Mouse (Mus musculus) midbrain, embryonic 13.5 days (tissue): ENCODE measurements at regions not wholly inside any gene's neighbourhood (a gene's known extent, or its start where the extent isn't known, plus 50 kb on each side); places are given as distances from the start of the nearest gene placed in this dataset.

ENCODE experiments used
- ATAC-seq: fragments of 200-750 bp; cut with Nextera tagmentation; 2 replicates; pipeline ENCODE4 v1.8.0; 2017; ENCODE audit warnings: mild to moderate bottlenecking, moderate TSS enrichment, moderate library complexity
- H3K27ac ChIP-seq: fragments of 300-500 bp; sonication (generic); 2 replicates; pipeline ENCODE4 v1.5.1; 2015; ENCODE audit warnings: inconsistent platforms, mild to moderate bottlenecking, moderate library complexity
- H3K27me3 ChIP-seq: fragments of 300-500 bp; sonication (generic); 2 replicates; pipeline ENCODE4 v1.6.1; 2015; ENCODE audit warnings: mild to moderate bottlenecking, inconsistent platforms
- H3K36me3 ChIP-seq: fragments of 300-500 bp; sonication (generic); 2 replicates; pipeline ENCODE4 v1.6.1; 2015; ENCODE audit warnings: mild to moderate bottlenecking, inconsistent platforms
- H3K4me1 ChIP-seq: fragments of 300-500 bp; sonication (generic); replicated peaks from 2 replicates; pipeline ENCODE4 v1.6.1; 2015; ENCODE audit warnings: inconsistent platforms
- H3K4me2 ChIP-seq: fragments of 300-500 bp; sonication (generic); replicated peaks from 2 replicates; pipeline ENCODE4 v1.6.1; 2015; ENCODE audit warnings: moderate library complexity, mild to moderate bottlenecking, inconsistent platforms
- H3K4me3 ChIP-seq: fragments of 300-500 bp; sonication (generic); replicated peaks from 2 replicates; pipeline ENCODE4 v1.5.1; 2015; ENCODE audit warnings: mild to moderate bottlenecking, inconsistent platforms
- H3K9ac ChIP-seq: fragments of 300-500 bp; sonication (generic); replicated peaks from 2 replicates; pipeline ENCODE4 v1.6.1; 2015; ENCODE audit warnings: mild to moderate bottlenecking, inconsistent platforms
- H3K9me3 ChIP-seq: fragments of 300-500 bp; sonication (generic); 2 replicates; pipeline ENCODE4 v1.6.1; 2016; ENCODE audit warnings: mild to moderate bottlenecking, inconsistent platforms
- WGBS: fragments of 180-500 bp; shearing (Covaris S2); methylation state at CpG from one replicate; pipeline ENCODE4 v1.1.7; 2015; 5-methylcytosine and 5-hydroxymethylcytosine counted together

GRCm38 (mm10) chr8:35877581-35877980 lies 112.0 kb downstream of the Gm19410 start:
- no peak overlapping the region for H3K4me2 ChIP-seq
- ATAC-seq = no peak
- H3K27ac ChIP-seq = no peak overlapping the region
- 58% methylated on average over 2 of the region's 2 CpGs for WGBS
- no peak overlapping the region for H3K4me3 ChIP-seq
- H3K36me3 ChIP-seq = no peaks in the 10 kb centered on the region
- H3K9ac ChIP-seq = no peak overlapping the region
- no peaks in the 10 kb centered on the region; the same call in 1 of the 2 replicates for H3K9me3 ChIP-seq
- peaks cover 27% of the 10 kb centered on the region for H3K4me1 ChIP-seq
- no peaks in the 10 kb centered on the region for H3K27me3 ChIP-seq

GRCm38 (mm10) chr8:35881810-35882209 lies 116.2 kb downstream of the Gm19410 start:
- H3K9me3 ChIP-seq = peaks cover 6% of the 10 kb centered on the region
- no peak overlapping the region for H3K4me3 ChIP-seq
- WGBS = 78% methylated on average over 5 of the region's 5 CpGs
- H3K27me3 ChIP-seq = no peaks in the 10 kb centered on the region
- no peak overlapping the region for H3K4me2 ChIP-seq
- ATAC-seq = no peak
- peaks cover 34% of the 10 kb centered on the region for H3K4me1 ChIP-seq
- no peak overlapping the region for H3K9ac ChIP-seq
- no peaks in the 10 kb centered on the region for H3K36me3 ChIP-seq
- no peak overlapping the region for H3K27ac ChIP-seq

DNA sequence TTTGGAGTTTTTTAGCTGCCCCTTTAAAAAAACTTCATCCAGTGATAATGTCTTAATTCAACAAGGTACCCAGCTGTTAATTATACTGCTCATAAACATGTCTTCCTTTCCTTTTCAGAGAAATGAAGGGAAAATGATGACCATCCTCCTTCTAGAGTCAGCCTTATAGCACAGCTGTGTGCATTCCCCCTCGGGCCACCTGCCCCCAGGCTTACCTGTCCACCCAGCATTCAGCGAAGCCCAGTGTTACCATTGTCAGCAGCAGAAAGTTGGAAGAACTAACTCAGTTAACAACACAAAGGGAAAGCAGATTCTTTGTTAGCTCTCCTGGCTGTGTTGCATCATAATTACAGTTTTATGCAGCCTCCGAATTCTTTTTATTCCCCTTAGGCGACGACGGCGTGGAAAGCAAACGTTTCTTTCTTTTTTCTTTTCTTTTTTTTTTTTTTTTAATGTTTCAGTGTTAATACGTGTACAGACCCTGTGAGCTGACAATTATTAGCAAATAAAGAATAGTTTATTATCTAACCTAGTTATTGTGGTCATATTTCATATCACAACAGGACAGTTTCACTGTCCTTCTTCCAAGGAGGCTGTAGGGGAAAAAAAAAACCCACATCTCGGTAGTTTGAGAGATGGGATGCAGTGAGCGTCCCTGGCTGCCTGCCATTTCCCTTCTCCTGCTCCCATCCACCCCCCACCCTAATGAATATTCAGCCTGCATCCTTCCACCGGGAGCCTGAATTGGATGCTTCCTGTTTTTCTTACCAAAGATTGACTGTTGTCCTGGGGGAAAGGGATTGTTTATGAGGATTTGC lies 117.3 kb downstream of the Gm19410 start:
- 13% methylated on average over 12 of the region's 12 CpGs for WGBS
- no peak overlapping the region for H3K4me3 ChIP-seq
- 0 out of 2 replicates have a peak overlapping the region, but pooled peaks have one; percentile 32 for H3K9ac ChIP-seq

GRCm38 (mm10) chr8:35883456-35883780 lies 117.8 kb downstream of the Gm19410 start:
- H3K36me3 ChIP-seq = no peaks in the 10 kb centered on the region
- 26% methylated on average over 1 of the region's 1 CpGs for WGBS
- 0 out of 2 replicates have a peak overlapping the region, but pooled peaks have one; percentile 32 for H3K9ac ChIP-seq
- H3K27ac ChIP-seq = peak overlapping the region; percentile 84
- H3K4me2 ChIP-seq = peak overlapping the region; percentile 40; the same call in 1 of the 2 replicates
- peaks cover 6% of the 10 kb centered on the region for H3K9me3 ChIP-seq
- ATAC-seq = peak; percentile 65
- peaks cover 34% of the 10 kb centered on the region for H3K4me1 ChIP-seq
- H3K4me3 ChIP-seq = no peak overlapping the region
- H3K27me3 ChIP-seq = no peaks in the 10 kb centered on the region

More for the DNA sequence above, 117.3 kb downstream of the Gm19410 start:
- Histone ChIP-seq H3K36me3 (no peaks in the 10 kb centered on the region), H3K4me1 (peaks cover 29% of the 10 kb centered on the region), H3K9me3 (peaks cover 6% of the 10 kb centered on the region), H3K4me2 (peak overlapping the region; percentile 40), H3K27me3 (no peaks in the 10 kb centered on the region), H3K27ac (peak overlapping the region; percentile 84)
- ATAC-seq = peak; percentile 89

DNA sequence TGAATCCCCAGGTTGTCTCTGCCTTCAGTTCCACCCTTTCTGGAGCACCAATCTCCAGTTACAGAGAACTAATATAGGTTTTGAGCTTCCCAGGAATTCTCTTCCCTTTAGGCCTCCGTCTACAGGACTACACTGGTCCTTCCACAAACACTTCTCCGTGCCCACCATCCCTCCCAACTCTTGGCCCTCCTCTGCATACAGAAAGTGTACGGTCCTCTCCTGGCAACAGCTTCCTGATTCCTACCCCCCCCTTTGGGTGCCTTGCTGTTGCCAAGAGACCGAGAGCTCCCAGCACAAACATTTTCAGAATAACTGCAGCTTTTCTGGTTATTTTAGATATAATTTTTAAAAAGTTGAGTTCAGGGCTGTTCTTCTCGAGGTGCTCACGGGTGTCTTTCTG lies 119.0 kb downstream of the Gm19410 start:
- H3K4me3 ChIP-seq = no peak overlapping the region
- no peaks in the 10 kb centered on the region for H3K36me3 ChIP-seq
- ATAC-seq = no peak
- peaks cover 42% of the 10 kb centered on the region for H3K4me1 ChIP-seq
- no peak overlapping the region for H3K4me2 ChIP-seq
- H3K9ac ChIP-seq = no peak overlapping the region
- H3K27me3 ChIP-seq = no peaks in the 10 kb centered on the region
- no peak overlapping the region for H3K27ac ChIP-seq
- 78% methylated on average over 6 of the region's 6 CpGs for WGBS
- peaks cover 6% of the 10 kb centered on the region for H3K9me3 ChIP-seq

DNA sequence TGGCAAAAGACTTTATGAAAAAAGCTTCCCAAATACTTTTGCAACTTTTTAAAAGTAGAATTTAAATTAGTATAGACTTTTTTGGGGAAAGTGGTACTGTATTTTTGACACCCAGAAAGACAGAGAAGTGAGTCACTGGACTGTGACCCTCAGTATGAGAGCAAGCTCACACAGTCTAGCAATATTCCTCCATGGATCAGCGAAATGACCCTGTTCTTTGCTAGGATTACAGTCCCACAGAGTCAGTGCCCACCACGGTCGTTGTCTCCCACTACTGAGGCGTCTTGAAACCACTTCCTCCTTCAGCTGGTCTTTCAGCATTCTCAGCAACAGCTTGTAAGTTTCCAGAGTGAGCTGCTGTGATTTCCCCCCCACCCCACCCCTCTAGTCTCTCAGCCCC lies 124.5 kb downstream of the Gm19410 start:
- peaks cover 17% of the 10 kb centered on the region for H3K4me1 ChIP-seq
- H3K36me3 ChIP-seq = no peaks in the 10 kb centered on the region
- peaks cover 6% of the 10 kb centered on the region for H3K9me3 ChIP-seq
- no peak overlapping the region for H3K27ac ChIP-seq
- no peaks in the 10 kb centered on the region for H3K27me3 ChIP-seq
- no peak overlapping the region for H3K4me3 ChIP-seq
- 88% methylated on average over 4 of the region's 4 CpGs for WGBS
- no peak overlapping the region for H3K9ac ChIP-seq
- no peak overlapping the region for H3K4me2 ChIP-seq
- no peak for ATAC-seq

- no peaks in the 10 kb centered on the region for H3K9me3 ChIP-seq
- no peaks in the 10 kb centered on the region for H3K36me3 ChIP-seq
- H3K4me1 ChIP-seq = peaks cover 17% of the 10 kb centered on the region
- no peak overlapping the region for H3K4me2 ChIP-seq
- H3K4me3 ChIP-seq = no peak overlapping the region
- no peaks in the 10 kb centered on the region for H3K27me3 ChIP-seq
- H3K9ac ChIP-seq = no peak overlapping the region
- WGBS = 78% methylated on average over 6 of the region's 6 CpGs
- H3K27ac ChIP-seq = no peak overlapping the region
- ATAC-seq = no peak
These were observed 126.2 kb downstream of the Gm19410 start for GRCm38 (mm10) chr8:35891769-35892168.

DNA sequence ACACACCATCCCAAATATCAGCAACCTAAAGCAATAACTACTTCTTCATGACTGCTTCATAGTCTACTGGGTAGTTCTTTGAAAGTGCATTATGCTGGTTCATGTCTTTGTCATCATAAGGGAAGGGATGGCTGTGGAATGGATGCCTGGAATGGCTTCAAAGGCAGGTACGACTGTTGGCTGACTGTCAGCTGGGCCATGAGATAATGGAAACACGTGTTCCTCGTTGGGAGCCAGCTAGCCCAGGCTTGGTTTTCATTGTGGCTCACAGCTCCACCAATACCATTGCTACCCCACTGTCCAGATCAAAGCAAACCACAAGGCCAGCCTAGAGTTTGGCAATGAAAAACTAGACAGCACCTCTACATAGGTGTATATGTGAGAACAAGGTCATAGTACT lies 132.9 kb downstream of the Gm19410 start:
- 87% methylated on average over 3 of the region's 3 CpGs for WGBS
- H3K4me3 ChIP-seq = no peak overlapping the region
- H3K27ac ChIP-seq = no peak overlapping the region
- H3K4me2 ChIP-seq = no peak overlapping the region
- ATAC-seq = no peak
- no peaks in the 10 kb centered on the region for H3K36me3 ChIP-seq
- H3K9me3 ChIP-seq = no peaks in the 10 kb centered on the region
- H3K4me1 ChIP-seq = peaks cover 10% of the 10 kb centered on the region
- no peaks in the 10 kb centered on the region for H3K27me3 ChIP-seq
- no peak overlapping the region for H3K9ac ChIP-seq

GRCm38 (mm10) chr8:35901490-35901889 lies 135.9 kb downstream of the Gm19410 start:
- no peak for ATAC-seq
- H3K4me1 ChIP-seq = peaks cover 13% of the 10 kb centered on the region
- H3K9me3 ChIP-seq = no peaks in the 10 kb centered on the region
- H3K27me3 ChIP-seq = no peaks in the 10 kb centered on the region
- H3K27ac ChIP-seq = no peak overlapping the region
- no peak overlapping the region for H3K4me2 ChIP-seq
- H3K9ac ChIP-seq = no peak overlapping the region
- WGBS = 94% methylated on average over 7 of the region's 7 CpGs
- no peak overlapping the region for H3K4me3 ChIP-seq
- no peaks in the 10 kb centered on the region for H3K36me3 ChIP-seq

GRCm38 (mm10) chr8:35904711-35905450 lies 139.3 kb downstream of the Gm19410 start:
- peaks cover 4% of the 10 kb centered on the region; the same call in 1 of the 2 replicates for H3K4me1 ChIP-seq
- no peak overlapping the region for H3K4me2 ChIP-seq
- H3K9ac ChIP-seq = no peak overlapping the region
- no peaks in the 10 kb centered on the region for H3K9me3 ChIP-seq
- 79% methylated on average over 7 of the region's 7 CpGs for WGBS
- peak overlapping the region; percentile 1; the same call in 1 of the 2 replicates for H3K27ac ChIP-seq
- no peak overlapping the region for H3K4me3 ChIP-seq
- no peak for ATAC-seq
- no peaks in the 10 kb centered on the region for H3K27me3 ChIP-seq
- H3K36me3 ChIP-seq = no peaks in the 10 kb centered on the region

DNA sequence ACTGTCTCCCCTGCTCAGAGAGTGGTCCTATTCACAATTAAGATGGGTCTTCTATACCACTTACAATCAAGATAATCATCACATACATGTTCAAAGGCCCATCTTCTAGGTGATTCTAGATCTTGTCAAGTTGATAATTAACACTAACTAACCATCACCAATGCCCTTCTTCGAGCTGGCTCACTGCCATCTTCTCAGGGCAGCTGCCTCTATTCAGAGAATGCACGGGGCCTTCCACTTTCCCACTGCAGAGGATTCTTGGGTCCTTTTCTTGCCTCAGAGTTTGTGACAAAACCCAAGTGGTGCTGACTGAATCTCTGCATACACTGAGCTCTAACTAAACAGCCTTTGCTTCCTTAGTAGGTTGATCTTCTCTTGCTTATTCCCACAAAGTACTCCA lies 142.4 kb downstream of the Gm19410 start:
- no peak overlapping the region for H3K27ac ChIP-seq
- H3K9ac ChIP-seq = no peak overlapping the region
- no peak overlapping the region for H3K4me3 ChIP-seq
- no peak overlapping the region for H3K4me2 ChIP-seq
- ATAC-seq = no peak
- peaks cover 4% of the 10 kb centered on the region; the same call in 1 of the 2 replicates for H3K4me1 ChIP-seq
- WGBS = 80% methylated on average over 2 of the region's 2 CpGs
- H3K27me3 ChIP-seq = no peaks in the 10 kb centered on the region
- no peaks in the 10 kb centered on the region for H3K9me3 ChIP-seq
- no peaks in the 10 kb centered on the region for H3K36me3 ChIP-seq

DNA sequence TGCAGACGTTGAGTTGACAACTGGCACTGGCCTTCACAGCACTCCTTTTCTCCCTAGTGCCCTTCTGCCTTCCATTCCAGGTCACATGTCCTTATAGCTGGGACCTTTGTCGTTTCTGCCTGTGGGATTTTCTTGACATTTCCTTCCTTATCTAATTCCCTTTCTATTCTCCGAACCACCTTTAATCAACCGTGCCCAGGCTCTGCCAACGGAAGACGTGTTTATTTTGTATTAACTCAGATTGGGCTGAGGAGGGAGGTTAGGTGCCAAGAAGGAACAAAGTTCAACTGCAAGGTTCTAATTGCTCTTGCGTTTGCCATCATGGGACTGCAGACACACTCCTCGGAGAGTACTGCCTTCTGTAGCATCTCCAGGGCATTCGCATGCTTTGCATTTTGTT lies 146.7 kb downstream of the Gm19410 start:
- 68% methylated on average over 9 of the region's 9 CpGs for WGBS
- H3K4me1 ChIP-seq = no peaks in the 10 kb centered on the region
- no peak overlapping the region for H3K4me3 ChIP-seq
- ATAC-seq = no peak
- H3K4me2 ChIP-seq = no peak overlapping the region
- no peak overlapping the region for H3K9ac ChIP-seq
- H3K27ac ChIP-seq = no peak overlapping the region
- H3K9me3 ChIP-seq = no peaks in the 10 kb centered on the region
- H3K27me3 ChIP-seq = no peaks in the 10 kb centered on the region
- no peaks in the 10 kb centered on the region for H3K36me3 ChIP-seq
